Mouse (Mus musculus) MEL (cell line): ENCODE results near the gene Rgs4.

Experiments
- BHLHE40 ChIP-seq: IDR thresholded peaks from 2 replicates; pipeline ENCODE4 v1.6.1; 2012; ENCODE audit warnings: low read depth, mild to moderate bottlenecking, inconsistent platforms, low read length, improper control_type of control experiment, borderline replicate concordance
- CTCF ChIP-seq, 3 experiments: IDR thresholded peaks in 2 of 3; conservative IDR thresholded peaks in 1 of 3; 2 replicates each; pipeline ENCODE4 v1.5.1; 2011 to 2012; ENCODE audit warnings: low read length in 3 of 3, low read depth in 2 of 3, mild to moderate bottlenecking in 2 of 3, improper control_type of control experiment in 1 of 3, inconsistent platforms in 1 of 3, mixed read lengths in 1 of 3, moderate library complexity in 1 of 3; ENCODE audit not compliant: control insufficient read depth in 1 of 3, insufficient read depth in 1 of 3, poor library complexity in 1 of 3, severe bottlenecking in 1 of 3
- GATA1 ChIP-seq: IDR thresholded peaks from 2 replicates; pipeline ENCODE4 v1.6.1; 2011; ENCODE audit warnings: low read depth, low read length, improper control_type of control experiment
- HCFC1 ChIP-seq: IDR thresholded peaks from 2 replicates; pipeline ENCODE4 v1.6.1; 2012; ENCODE audit warnings: low read depth, mild to moderate bottlenecking, inconsistent platforms, low read length, improper control_type of control experiment, moderate library complexity
- JUND ChIP-seq: IDR thresholded peaks from 2 replicates; pipeline ENCODE4 v1.6.1; 2011; ENCODE audit warnings: low read depth, mild to moderate bottlenecking, improper control_type of control experiment, low read length
- MEF2A ChIP-seq: IDR thresholded peaks from 2 replicates; pipeline ENCODE4 v1.6.1; 2014; ENCODE audit warnings: low read depth, mild to moderate bottlenecking, inconsistent platforms, low read length, improper control_type of control experiment; ENCODE audit not compliant: poor library complexity, insufficient replicate concordance, severe bottlenecking; ENCODE audit errors: extremely low read depth
- NELFE ChIP-seq: IDR thresholded peaks from 2 replicates; pipeline ENCODE4 v1.6.1; 2011; ENCODE audit warnings: low read depth, low read length, improper control_type of control experiment
- USF2 ChIP-seq, 2 experiments: IDR thresholded peaks; 2 replicates each; pipeline ENCODE4 v1.6.1; 2011 to 2012; ENCODE audit warnings: improper control_type of control experiment in 2 of 2, low read length in 2 of 2, borderline replicate concordance in 1 of 2, inconsistent platforms in 1 of 2, low read depth in 1 of 2, mild to moderate bottlenecking in 1 of 2; ENCODE audit not compliant: insufficient read depth in 1 of 2

GRCm38 (mm10) chr1:169747473-169747872 is at the start of gene Rgs4:
- no peak for TF ChIP-seq USF2 (IDR thresholded peaks at IDR 0.05; ENCODE audit: borderline replicate concordance in 1 of 2, insufficient read depth in 1 of 2, low read depth in 1 of 2, low read length in 2 of 2)
- TF ChIP-seq BHLHE40 = no peak
- no peak for TF ChIP-seq JUND
- no peak for TF ChIP-seq CTCF (IDR thresholded peaks at IDR 0.05 in 2 of 3, conservative IDR thresholded peaks at IDR 0.05 in 1 of 3; ENCODE audit: control insufficient read depth in 1 of 3, insufficient read depth in 1 of 3, low read depth in 2 of 3, low read length in 3 of 3, poor library complexity in 1 of 3, severe bottlenecking in 1 of 3)
- no peak for TF ChIP-seq MEF2A
- TF ChIP-seq GATA1 = no peak
- TF ChIP-seq HCFC1 = no peak
- TF ChIP-seq NELFE = no peak
